Mouse (Mus musculus) lung, postnatal 25 days (tissue): ENCODE data around the gene Hira.
"Not testable (repeated sequence)": the region's sequence is repeated elsewhere in the genome, so short reads cannot be mapped to it uniquely, and the experiment has no call there.

Experiments used
- DNase-seq: peaks from one replicate; pipeline ENCODE4 v3.0.0; 2022; ENCODE audit warnings: low spot score

The Hira gene

GRCm38 (mm10) chr16:18921771-18922170 lies 44.9 kb downstream of the Hira start:
- no peak for DNase-seq

DNA sequence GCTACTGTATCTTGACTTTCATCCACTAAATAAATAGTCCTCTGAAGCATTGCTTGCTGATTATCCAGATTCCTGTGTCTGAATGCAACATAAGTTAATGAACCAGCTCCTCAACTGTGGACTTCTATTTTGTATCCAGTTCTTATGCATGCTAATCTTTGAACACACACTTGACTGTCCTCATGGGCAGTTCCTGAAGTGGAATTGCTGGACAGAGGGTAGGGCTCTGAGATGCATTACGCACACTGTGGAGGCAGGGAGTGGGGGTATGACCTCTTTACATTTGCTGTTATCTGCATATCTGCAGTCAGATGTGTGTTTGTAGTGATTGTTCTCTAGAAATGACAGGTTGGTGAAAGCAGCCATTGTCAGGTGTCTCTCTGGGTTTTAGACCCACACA lies 51.1 kb downstream of the Hira start:
- peak; percentile 28 for DNase-seq

GRCm38 (mm10) chr16:18938321-18939082 lies 61.7 kb downstream of the Hira start:
- no peak for DNase-seq

GRCm38 (mm10) chr16:18943906-18944305 lies 67.1 kb downstream of the Hira start:
- DNase-seq = no peak

GRCm38 (mm10) chr16:18948941-18949340 lies 72.1 kb downstream of the Hira start:
- no peak for DNase-seq

DNA sequence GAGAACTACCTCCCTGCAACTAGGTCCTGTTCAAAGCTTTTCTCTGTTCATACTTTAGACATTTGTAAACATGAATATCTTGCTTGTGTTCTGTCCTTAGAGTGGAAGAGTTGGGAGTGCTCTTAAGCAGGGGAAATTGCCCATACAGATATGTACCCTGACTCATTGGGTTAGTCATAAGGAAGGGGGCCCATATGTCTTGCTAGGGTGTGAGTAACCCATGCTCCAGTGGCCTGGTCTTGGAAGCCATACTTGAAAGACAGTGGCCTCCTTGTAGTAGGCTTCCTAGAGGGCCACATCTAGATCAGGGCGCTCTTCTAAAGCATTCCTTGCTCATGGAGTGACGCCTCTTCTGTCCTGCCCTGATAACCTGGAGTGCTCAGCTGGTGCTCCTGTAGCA lies 73.5 kb downstream of the Hira start:
- DNase-seq = no peak

- no peak for DNase-seq
Observed at GRCm38 (mm10) chr16:18952813-18953212, 76.0 kb downstream of the Hira start.

GRCm38 (mm10) chr16:18955070-18955469 lies 78.2 kb downstream of the Hira start:
- DNase-seq = no peak

DNA sequence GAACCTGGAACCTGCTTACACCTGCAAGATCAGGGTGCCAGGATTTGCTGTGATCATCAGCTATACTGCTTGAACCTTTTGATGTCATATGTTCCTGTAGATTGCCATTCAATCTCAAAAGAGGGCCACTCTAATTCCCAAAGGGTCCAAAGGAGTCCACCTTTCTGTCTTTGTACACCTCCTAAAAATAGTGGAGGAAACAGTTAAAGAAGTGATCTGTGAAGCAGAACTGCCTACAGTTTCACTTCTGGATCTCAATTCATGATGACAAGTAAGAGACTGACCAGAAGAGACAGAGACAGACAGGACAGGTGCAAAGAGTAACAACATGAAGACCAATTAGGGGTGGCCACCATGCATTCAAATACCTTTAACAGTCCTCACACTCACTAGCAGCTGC lies 86.6 kb downstream of the Hira start:
- no peak for DNase-seq

- DNase-seq = no peak
Observed at GRCm38 (mm10) chr16:18969420-18970128, 92.7 kb downstream of the Hira start.

- DNase-seq = peak; percentile 20
Observed at GRCm38 (mm10) chr16:18970837-18971236, 94.0 kb downstream of the Hira start.

DNA sequence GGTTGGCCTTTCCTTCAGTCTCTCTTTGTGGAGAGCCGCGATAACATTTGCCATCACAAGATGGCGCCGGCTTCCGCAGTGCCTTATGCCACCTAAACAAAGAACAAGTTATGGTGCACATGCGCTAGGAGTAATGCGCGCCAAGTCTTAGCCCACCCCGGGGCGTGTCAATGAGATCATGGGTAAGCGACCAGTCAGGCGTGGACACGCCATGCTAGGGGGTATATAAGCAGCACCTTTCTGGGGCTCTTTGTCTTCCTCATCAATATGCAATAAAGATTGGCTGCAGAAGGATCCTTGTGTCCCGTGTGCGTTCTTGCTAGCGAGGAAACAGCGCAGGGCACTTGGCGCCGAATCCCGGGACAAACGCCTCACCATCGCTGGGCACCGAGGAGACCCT lies 98.8 kb downstream of the Hira start:
- not testable (repeated sequence) for DNase-seq

DNA sequence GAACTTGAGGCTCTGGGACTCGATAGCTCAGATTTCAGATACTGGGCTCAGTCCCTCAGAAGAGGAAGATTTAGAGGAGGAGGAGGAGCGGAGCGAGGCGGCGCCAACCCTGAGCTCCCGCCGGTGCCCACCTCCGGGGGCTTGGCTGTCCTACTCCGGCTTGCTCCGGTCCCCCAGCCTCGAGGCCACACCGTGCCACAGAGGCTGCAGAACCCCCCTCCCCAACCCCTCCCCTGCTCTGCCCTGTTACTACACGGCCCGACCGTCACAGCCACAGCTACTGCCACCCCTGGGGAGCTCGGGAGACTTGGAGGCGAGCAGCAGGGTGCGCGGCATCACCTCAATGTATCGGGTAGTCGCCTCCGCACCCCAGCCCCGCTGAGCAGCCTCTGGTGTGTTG lies 99.5 kb downstream of the Hira start:
- DNase-seq = no peak

- no peak for DNase-seq
Observed at GRCm38 (mm10) chr16:18986381-18986780, 109.5 kb downstream of the Hira start.

- DNase-seq = no peak
Observed at GRCm38 (mm10) chr16:18986860-18987259, 110.0 kb downstream of the Hira start.

DNA sequence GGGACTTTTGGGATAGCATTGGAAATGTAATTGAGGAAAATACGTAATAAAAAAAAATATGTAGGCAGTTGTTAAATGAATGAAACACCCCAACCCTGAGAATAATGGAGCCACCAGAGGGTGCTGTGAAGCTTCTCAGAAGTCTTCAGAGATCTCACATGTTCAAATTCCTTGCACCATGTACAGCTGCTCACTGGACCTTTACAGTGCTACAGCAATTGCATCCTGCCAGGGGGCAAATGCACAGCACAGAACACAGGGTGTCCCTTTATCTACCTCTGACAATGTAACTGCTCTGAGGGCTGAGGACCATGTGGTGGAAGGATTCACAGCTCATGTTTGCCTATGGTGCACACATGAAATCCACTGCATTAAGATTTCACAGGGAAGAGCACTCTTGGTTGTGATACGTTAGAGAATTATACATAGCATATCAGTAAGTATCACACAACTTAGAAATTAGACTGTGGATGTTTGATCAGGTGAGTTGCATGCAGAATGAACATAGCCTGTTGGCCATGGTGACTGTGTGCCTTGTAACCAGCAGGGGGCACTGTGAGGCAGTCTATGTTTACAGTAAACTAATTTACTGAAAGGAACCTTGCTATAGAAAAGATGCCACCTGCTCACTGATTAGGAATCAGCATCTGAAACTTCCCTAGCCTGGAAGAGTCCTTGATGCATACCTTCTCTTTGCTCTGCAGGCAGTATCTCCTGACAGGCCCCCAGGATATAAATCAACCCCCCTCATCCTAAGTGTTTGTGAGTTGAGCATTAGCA lies 126.0 kb downstream of the Hira start:
- DNase-seq = peak; percentile 8

GRCm38 (mm10) chr16:19003757-19004156 lies 126.9 kb downstream of the Hira start:
- no peak for DNase-seq

- no peak for DNase-seq
Observed at GRCm38 (mm10) chr16:19005298-19005697, 128.5 kb downstream of the Hira start.

DNA sequence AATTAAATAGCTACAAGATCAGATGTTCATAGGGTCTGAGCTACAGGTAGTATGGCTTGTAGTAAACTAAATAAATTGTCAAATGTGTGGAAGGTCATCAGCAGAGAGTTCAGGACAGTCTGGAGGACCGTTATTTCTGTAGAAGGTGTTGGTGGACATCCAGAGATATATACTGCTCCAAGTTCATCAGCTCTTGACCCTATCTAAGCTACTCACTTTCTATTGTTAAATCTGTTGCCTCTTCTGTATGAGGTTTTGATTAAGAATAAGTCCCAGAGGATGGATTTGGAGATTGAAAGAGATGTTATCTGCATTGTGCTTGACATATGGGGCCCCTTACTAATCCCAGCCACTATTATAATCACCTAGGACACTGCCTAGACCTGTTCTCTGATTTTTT lies 129.9 kb downstream of the Hira start:
- DNase-seq = no peak

- peak; percentile 35 for DNase-seq
Observed at GRCm38 (mm10) chr16:19007186-19007591, 130.4 kb downstream of the Hira start.

DNA sequence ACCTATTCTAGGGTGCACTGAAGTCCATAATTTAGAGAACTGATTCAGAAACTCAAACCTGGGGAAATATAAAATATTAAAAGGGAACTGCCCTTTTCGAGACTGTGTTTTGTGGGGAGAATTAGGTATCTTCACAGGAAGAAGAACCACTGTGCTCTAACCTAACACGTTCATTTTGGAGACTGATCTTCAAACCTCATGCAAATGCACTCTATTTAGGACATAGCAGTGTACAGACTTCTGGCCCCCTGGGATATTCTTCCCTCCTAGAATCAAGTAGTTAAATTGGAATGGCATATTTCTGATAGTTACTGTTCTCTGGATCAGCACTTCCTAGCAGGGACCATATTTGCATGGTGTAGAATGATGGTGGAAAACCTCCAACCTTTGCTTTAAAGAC lies 133.9 kb downstream of the Hira start:
- DNase-seq = no peak

DNA sequence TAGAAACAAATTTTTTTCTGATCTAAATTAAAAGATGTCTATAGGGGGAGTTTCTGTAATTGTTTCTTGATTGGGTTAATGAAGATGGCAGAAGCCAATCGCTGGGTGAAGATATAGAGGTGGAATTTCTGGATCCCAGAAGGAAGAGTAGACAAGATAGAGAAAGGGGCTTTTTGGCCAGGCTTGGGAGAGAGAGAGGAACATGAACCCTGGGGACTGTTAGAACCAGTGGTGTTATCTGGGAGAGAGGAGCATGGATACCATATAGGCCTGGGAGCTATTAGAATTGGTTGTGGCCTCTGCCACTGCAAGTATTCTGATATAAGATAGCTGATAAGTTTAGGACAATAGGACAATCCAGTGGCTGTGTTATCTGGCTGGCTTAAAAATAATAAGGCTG lies 136.7 kb downstream of the Hira start:
- DNase-seq = no peak

GRCm38 (mm10) chr16:19014650-19015049 lies 137.8 kb downstream of the Hira start:
- no peak for DNase-seq
